Mouse (Mus musculus) hindbrain, postnatal 0 days (tissue): ENCODE measurements around the gene Cacna1s. TPM values are rescaled to one million over a fixed set of nuclear protein-coding genes. Genes with fewer than 3 reads are reported as not detected.
A peak's percentile ranks its signal among the peaks of the same experiment; 100 is the strongest.

Experiments used
- ATAC-seq: fragments of 200-750 bp; cut with Nextera tagmentation; 2 replicates; pipeline ENCODE4 v1.8.0; 2017; ENCODE audit warnings: mild to moderate bottlenecking, moderate TSS enrichment, moderate library complexity
- DNase-seq: peaks from one replicate; pipeline ENCODE4 v3.0.0-alpha.2; 2015; ENCODE audit warnings: low spot score
- H3K27ac ChIP-seq: fragments of 300-500 bp; sonication (generic); 2 replicates; pipeline ENCODE4 v1.5.1; 2014; ENCODE audit warnings: mild to moderate bottlenecking
- H3K27me3 ChIP-seq: fragments of 300-500 bp; sonication (generic); 2 replicates; pipeline ENCODE4 v1.6.1; 2014; ENCODE audit warnings: low read length, mixed read lengths; ENCODE audit not compliant: insufficient read depth
- H3K36me3 ChIP-seq: fragments of 300-500 bp; sonication (generic); 2 replicates; pipeline ENCODE4 v1.6.1; 2014; ENCODE audit warnings: low read length, mixed read lengths; ENCODE audit not compliant: insufficient read depth
- H3K4me1 ChIP-seq: fragments of 300-500 bp; sonication (generic); 2 replicates; pipeline ENCODE4 v1.6.1; 2014; ENCODE audit warnings: antibody characterized with exemption, low read length, mixed read lengths; ENCODE audit not compliant: insufficient read depth
- H3K4me2 ChIP-seq: fragments of 300-500 bp; sonication (generic); 2 replicates; pipeline ENCODE4 v1.6.1; 2014; ENCODE audit warnings: low read depth, mild to moderate bottlenecking, low read length, moderate library complexity, mixed read lengths
- H3K4me3 ChIP-seq: fragments of 300-500 bp; sonication (generic); 2 replicates; pipeline ENCODE4 v1.5.1; 2014; ENCODE audit warnings: low read length
- H3K9ac ChIP-seq: fragments of 300-500 bp; sonication (generic); replicated peaks from 2 replicates; pipeline ENCODE4 v1.6.1; 2014; ENCODE audit warnings: mild to moderate bottlenecking, low read length, moderate library complexity, mixed read lengths
- H3K9me3 ChIP-seq: fragments of 300-500 bp; sonication (generic); 2 replicates; pipeline ENCODE4 v1.6.1; 2016; ENCODE audit warnings: low read length, mixed read lengths
- CTCF ChIP-seq: IDR thresholded peaks from 2 replicates; pipeline ENCODE4 v1.5.1; 2016; ENCODE audit warnings: antibody characterized with exemption, control low read depth, low read depth
- WGBS: fragments of 180-500 bp; shearing (Covaris S2); extraction: QIAGEN DNeasy Blood & Tissue Kit; methylation state at CpG from one replicate; pipeline ENCODE4 v1.1.7; 2014; 5-methylcytosine and 5-hydroxymethylcytosine counted together
- polyA plus RNA-seq: library from polyadenylated mRNA; unstranded; fragments of >200 nt; fragmentation: Nextera tagmentation; extraction: Ambion mirVana; gene quantifications from 2 replicates; pipeline ENCODE4 v1.2.1, GENCODE M21; 2015
- total RNA-seq: library from RNA; depleted of rRNA; stranded (reverse); fragments of >200 nt; gene quantifications from 2 replicates; pipeline ENCODE4 v1.2.3, GENCODE M21; 2014

Cacna1s gene
- total and polyA plus RNA-seq, 2 experiments from 2014 or later = 0.53 to 1.9 TPM

GRCm38 (mm10) chr1:136085988-136086685, 33.6 kb downstream of the Cacna1s start:
- no peak for ATAC-seq
- Histone ChIP-seq H3K36me3 (no peaks in the 10 kb centered on the region), H3K4me2 (no peak overlapping the region), H3K4me3 (no peak overlapping the region), H3K4me1 (peaks cover 6% of the 10 kb centered on the region; the same call in 1 of the 2 replicates), H3K27ac (no peak overlapping the region), H3K27me3 (no peaks in the 10 kb centered on the region), H3K9me3 (no peaks in the 10 kb centered on the region), H3K9ac (no peak overlapping the region)
- DNase-seq = no peak
- no peak for TF ChIP-seq CTCF
- WGBS = 89% methylated on average over 3 of the region's 3 CpGs

GRCm38 (mm10) chr1:136089368-136090165, 37.0 kb downstream of the Cacna1s start:
- no peak overlapping the region for H3K9ac ChIP-seq
- no peak for TF ChIP-seq CTCF
- no peak overlapping the region for H3K4me3 ChIP-seq
- no peaks in the 10 kb centered on the region for H3K36me3 ChIP-seq
- H3K4me1 ChIP-seq = peaks cover 6% of the 10 kb centered on the region; the same call in 1 of the 2 replicates
- no peaks in the 10 kb centered on the region for H3K27me3 ChIP-seq
- H3K9me3 ChIP-seq = no peaks in the 10 kb centered on the region
- ATAC-seq (0 out of 2 replicates have a peak, but pooled peaks have one; percentile 29), DNase-seq (no peak)
- WGBS = 51% methylated on average over 9 of the region's 9 CpGs
- H3K4me2 ChIP-seq = no peak overlapping the region
- peak overlapping the region; percentile 26; the same call in 1 of the 2 replicates for H3K27ac ChIP-seq

GRCm38 (mm10) chr1:136093726-136094125, 41.2 kb downstream of the Cacna1s start:
- ATAC-seq (no peak), DNase-seq (no peak)
- no peak for TF ChIP-seq CTCF
- no peak overlapping the region for H3K27ac ChIP-seq
- no peaks in the 10 kb centered on the region for H3K27me3 ChIP-seq
- no peak overlapping the region for H3K4me3 ChIP-seq
- no peak overlapping the region for H3K9ac ChIP-seq
- no peak overlapping the region for H3K4me2 ChIP-seq
- H3K4me1 ChIP-seq = peaks cover 6% of the 10 kb centered on the region; the same call in 1 of the 2 replicates
- H3K9me3 ChIP-seq = no peaks in the 10 kb centered on the region
- WGBS = 74% methylated on average over 3 of the region's 3 CpGs
- no peaks in the 10 kb centered on the region for H3K36me3 ChIP-seq

GRCm38 (mm10) chr1:136094807-136095206, 42.3 kb downstream of the Cacna1s start:
- 79% methylated on average over 5 of the region's 5 CpGs for WGBS
- Histone ChIP-seq H3K27ac (no peak overlapping the region), H3K4me2 (no peak overlapping the region), H3K36me3 (no peaks in the 10 kb centered on the region), H3K9ac (no peak overlapping the region), H3K4me1 (peaks cover under 1% of the 10 kb centered on the region; the same call in 1 of the 2 replicates), H3K27me3 (no peaks in the 10 kb centered on the region), H3K4me3 (no peak overlapping the region), H3K9me3 (no peaks in the 10 kb centered on the region)
- ATAC-seq (no peak), DNase-seq (no peak)
- TF ChIP-seq CTCF = no peak

GRCm38 (mm10) chr1:136102094-136102493, 49.5 kb downstream of the Cacna1s start:
- DNase-seq (no peak), ATAC-seq (no peak)
- TF ChIP-seq CTCF = no peak
- Histone ChIP-seq H3K36me3 (no peaks in the 10 kb centered on the region), H3K27me3 (no peaks in the 10 kb centered on the region), H3K9ac (no peak overlapping the region), H3K4me3 (no peak overlapping the region), H3K9me3 (no peaks in the 10 kb centered on the region), H3K4me2 (no peak overlapping the region), H3K27ac (peak overlapping the region; percentile 69; the same call in 1 of the 2 replicates), H3K4me1 (peaks cover 34% of the 10 kb centered on the region)
- WGBS = 63% methylated on average over 4 of the region's 4 CpGs

- Histone ChIP-seq H3K4me3 (no peak overlapping the region), H3K27ac (peak overlapping the region; percentile 69), H3K27me3 (no peaks in the 10 kb centered on the region), H3K36me3 (no peaks in the 10 kb centered on the region), H3K4me1 (peaks cover 34% of the 10 kb centered on the region), H3K4me2 (no peak overlapping the region), H3K9ac (no peak overlapping the region), H3K9me3 (no peaks in the 10 kb centered on the region)
- no peak for TF ChIP-seq CTCF
- WGBS = 65% methylated on average over 3 of the region's 3 CpGs
- DNase-seq = no peak
- ATAC-seq = no peak
Observed at GRCm38 (mm10) chr1:136102551-136102950, 50.0 kb downstream of the Cacna1s start.

- H3K9me3 ChIP-seq = no peaks in the 10 kb centered on the region
- H3K4me3 ChIP-seq = no peak overlapping the region
- no peak overlapping the region for H3K9ac ChIP-seq
- ATAC-seq (peak; percentile 84), DNase-seq (peak; percentile 75)
- no peak overlapping the region for H3K4me2 ChIP-seq
- no peaks in the 10 kb centered on the region for H3K36me3 ChIP-seq
- H3K27ac ChIP-seq = peak overlapping the region; percentile 69
- WGBS = 35% methylated on average over 2 of the region's 2 CpGs
- H3K4me1 ChIP-seq = peaks cover 34% of the 10 kb centered on the region
- H3K27me3 ChIP-seq = no peaks in the 10 kb centered on the region
- no peak for TF ChIP-seq CTCF
Observed at GRCm38 (mm10) chr1:136102981-136103380, 50.4 kb downstream of the Cacna1s start.
